Mouse (Mus musculus) liver, postnatal 0 days (tissue): Measurements from ENCODE around the gene Oxa1l.

Experiments
- CTCF ChIP-seq: sonication (generic); IDR thresholded peaks from 2 replicates; pipeline ENCODE4 v1.5.1; 2016; ENCODE audit warnings: antibody characterized with exemption, low read depth
- EP300 ChIP-seq: IDR thresholded peaks from 2 replicates; pipeline ENCODE4 v1.6.1; 2016; ENCODE audit warnings: antibody characterized with exemption, low read depth, mild to moderate bottlenecking

DNA sequence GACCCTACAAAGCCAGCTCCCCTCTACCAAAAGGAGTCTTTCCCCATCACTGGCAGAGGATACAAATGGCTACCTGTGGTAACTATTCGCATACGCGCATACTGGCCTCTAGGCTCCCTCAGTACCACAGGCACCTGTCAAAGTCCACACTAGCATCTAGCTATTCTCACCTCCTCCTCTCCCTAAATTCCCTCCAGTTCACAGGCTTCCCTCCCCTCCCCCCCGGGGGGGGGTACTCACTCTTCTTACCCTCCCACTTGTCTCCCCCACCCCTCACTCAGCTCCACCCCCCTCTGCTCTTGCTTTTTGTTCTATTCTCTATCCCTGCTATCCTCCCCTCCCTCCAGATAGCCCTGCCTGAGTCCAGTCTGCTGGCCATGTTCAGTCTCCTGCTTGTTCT, 20.0 kb downstream of the Oxa1l start:
- TF ChIP-seq CTCF: no peak
- TF ChIP-seq EP300: no peak
